Comparison of ENCODE assay signal across 8 mouse cellular contexts in the genomic region with DNA sequence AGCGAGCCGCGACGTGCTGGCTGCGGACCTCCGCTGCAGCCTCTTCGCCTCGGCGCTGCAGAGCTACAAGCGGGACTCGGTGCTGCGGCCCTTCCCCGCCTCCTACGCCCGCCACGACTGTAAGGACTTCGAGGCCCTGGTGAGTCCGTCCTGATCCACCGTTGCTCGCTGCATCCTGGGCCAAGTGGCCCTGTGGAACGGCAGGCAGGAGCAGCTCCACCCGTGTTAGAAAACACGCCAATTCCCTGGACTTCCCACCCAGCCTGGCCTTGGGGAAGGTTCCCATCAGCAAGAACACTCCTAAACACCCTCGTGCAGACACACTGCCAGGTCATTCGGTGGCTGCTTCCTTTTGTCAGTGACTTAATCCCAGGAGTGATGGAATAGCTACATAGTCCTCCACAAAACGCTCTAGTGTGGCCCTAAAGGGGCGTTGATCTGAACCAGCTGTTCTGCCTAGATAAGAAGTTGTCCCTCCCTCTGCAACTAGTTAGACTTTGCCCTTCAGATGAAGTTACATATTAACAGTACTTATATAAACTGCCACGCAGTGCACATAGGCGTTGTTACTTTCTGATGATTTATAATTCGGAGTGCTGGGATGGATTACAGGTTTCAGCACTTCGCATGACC. TPM values are rescaled to one million over a fixed set of nuclear protein-coding genes. Genes with fewer than 3 reads are reported as not detected.
DNase-seq lines count a peak whose midpoint lies in the region; ATAC-seq and TF ChIP-seq lines count a peak whose summit lies in the region.

No protein-coding gene starts in this region.

- peaks cover 4% of the 10 kb centered on the region for H3K36me3 ChIP-seq in E14TG2a.4 (ENCODE audit: insufficient read depth, low read length)
- H3K36me3 ChIP-seq in forebrain, embryonic 10.5 days (replicated peaks) = no peaks in the 10 kb centered on the region
- no peaks in the 10 kb centered on the region for H3K36me3 ChIP-seq in kidney, postnatal 0 days (ENCODE audit: insufficient read depth, low read length)
- no peaks in the 10 kb centered on the region for H3K36me3 ChIP-seq in midbrain, embryonic 14.5 days (ENCODE audit: control insufficient read depth, insufficient read depth, low read length)

- WGBS in forebrain, embryonic 10.5 days = 11% methylated on average over 31 of the region's 31 CpGs
- 5% methylated on average over 31 of the region's 31 CpGs for WGBS in kidney, postnatal 0 days
- 11% methylated on average over 31 of the region's 31 CpGs for WGBS in midbrain, embryonic 14.5 days

- peak; percentile 42 for DNase-seq in 3T3-L1 (ENCODE audit: low read depth, low spot score)
- no peak for DNase-seq in forebrain, embryonic 10.5 days (ENCODE audit: extremely low spot score, low spot score)
- peak; percentile 78 for DNase-seq in kidney, postnatal 0 days (ENCODE audit: low spot score)
- peak; percentile 55 for DNase-seq in midbrain, embryonic 14.5 days
- no peak for DNase-seq in right cerebral cortex, postnatal 4 days
- no peak for DNase-seq in layer of hippocampus, adult 8-10 months (ENCODE audit: low spot score in 2 of 2)
- no peak for DNase-seq in adrenal gland, postnatal 10 days

- peak overlapping the region; percentile 81 for H3K9ac ChIP-seq in kidney, postnatal 0 days (ENCODE audit: low read depth, low read length)
- H3K9ac ChIP-seq in midbrain, embryonic 14.5 days (replicated peaks; ENCODE audit: low read length) = peak overlapping the region; percentile 87

- peak overlapping the region; percentile 87 for H3K4me2 ChIP-seq in kidney, postnatal 0 days (ENCODE audit: low read length)
- H3K4me2 ChIP-seq in midbrain, embryonic 14.5 days (ENCODE audit: low read length) = peak overlapping the region; percentile 92

- peak overlapping the region; percentile 91 for H3K27ac ChIP-seq in forebrain, embryonic 10.5 days
- peak overlapping the region; percentile 95 for H3K27ac ChIP-seq in kidney, postnatal 0 days
- H3K27ac ChIP-seq in midbrain, embryonic 14.5 days (replicated peaks; ENCODE audit: low read depth, low read length) = peak overlapping the region; percentile 88

- no peak for TF ChIP-seq CTCF in E14TG2a.4 (conservative IDR thresholded peaks at IDR 0.05; ENCODE audit: low read length)
- no peak for TF ChIP-seq CTCF in kidney, postnatal 0 days (IDR thresholded peaks at IDR 0.05; ENCODE audit: low read depth)

- H3K4me3 ChIP-seq in E14TG2a.4 (replicated peaks; ENCODE audit: low read length) = peak overlapping the region; percentile 87
- peak overlapping the region; percentile 72 for H3K4me3 ChIP-seq in forebrain, embryonic 10.5 days
- peak overlapping the region; percentile 59 for H3K4me3 ChIP-seq in kidney, postnatal 0 days (replicated peaks; ENCODE audit: low read depth, low read length)
- H3K4me3 ChIP-seq in midbrain, embryonic 14.5 days (replicated peaks; ENCODE audit: low read depth, low read length) = peak overlapping the region; percentile 66

- no peaks in the 10 kb centered on the region for H3K9me3 ChIP-seq in E14TG2a.4 (ENCODE audit: low read length)
- no peaks in the 10 kb centered on the region for H3K9me3 ChIP-seq in forebrain, embryonic 10.5 days
- no peaks in the 10 kb centered on the region for H3K9me3 ChIP-seq in kidney, postnatal 0 days (replicated peaks; ENCODE audit: low read length)
- no peaks in the 10 kb centered on the region for H3K9me3 ChIP-seq in midbrain, embryonic 14.5 days (ENCODE audit: control insufficient read depth, low read length)

- ATAC-seq in kidney, postnatal 0 days (replicated peaks; ENCODE audit: low FRiP score, low read depth) = peak; percentile 44; the same call in 1 of the 2 replicates
- peak; percentile 4 for ATAC-seq in midbrain, embryonic 14.5 days (ENCODE audit: low FRiP score, low TSS enrichment)

- H3K4me1 ChIP-seq in E14TG2a.4 (replicated peaks; ENCODE audit: low read depth, low read length) = peaks cover 31% of the 10 kb centered on the region
- peaks cover 49% of the 10 kb centered on the region for H3K4me1 ChIP-seq in forebrain, embryonic 10.5 days
- peaks cover 16% of the 10 kb centered on the region; the same call in 1 of the 2 replicates for H3K4me1 ChIP-seq in kidney, postnatal 0 days (replicated peaks; ENCODE audit: insufficient read depth, low read length)
- peaks cover 10% of the 10 kb centered on the region; the same call in 1 of the 2 replicates for H3K4me1 ChIP-seq in midbrain, embryonic 14.5 days (ENCODE audit: control insufficient read depth, insufficient read depth, low read length)

- no peaks in the 10 kb centered on the region for H3K27me3 ChIP-seq in E14TG2a.4 (ENCODE audit: insufficient read depth, low read length)
- no peaks in the 10 kb centered on the region for H3K27me3 ChIP-seq in forebrain, embryonic 10.5 days (ENCODE audit: poor library complexity, severe bottlenecking)
- H3K27me3 ChIP-seq in kidney, postnatal 0 days (ENCODE audit: insufficient read depth, low read length) = no peaks in the 10 kb centered on the region
- H3K27me3 ChIP-seq in midbrain, embryonic 14.5 days (ENCODE audit: control insufficient read depth, insufficient read depth, low read length) = no peaks in the 10 kb centered on the region

RNA-seq across cellular contexts. Expression of a gene that starts 20.5 kb away (rescaled TPM):
- 7.0 and 8.5 TPM in 2 replicates for polyA plus RNA-seq in forebrain, embryonic 10.5 days (2016; fragmentation: Nextera tagmentation; extraction: Ambion mirVana)
- polyA plus RNA-seq in kidney, postnatal 0 days (2015; fragmentation: Nextera tagmentation; extraction: Ambion mirVana) = 8.4 and 8.6 TPM in 2 replicates
- polyA plus RNA-seq in midbrain, embryonic 14.5 days (2014; fragmentation: Nextera tagmentation; extraction: Ambion mirVana) = 5.2 and 6.5 TPM in 2 replicates
- 1 to 10 TPM; 4.4 to 6.0 (median 5.6) TPM for total RNA-seq in layer of hippocampus, adult 8-10 months (2022)
- 10 to 100 TPM; 12.9 to 19.6 TPM for total RNA-seq in adrenal gland, postnatal 10 days (2021)

RNA-seq across cellular contexts. Expression of a gene that starts 49.4 kb away (rescaled TPM):
- polyA plus RNA-seq in forebrain, embryonic 10.5 days (2016; fragmentation: Nextera tagmentation; extraction: Ambion mirVana) = 0.14 TPM in 1 of 2 replicates, not detected in the other
- 0.33 and 0.51 TPM in 2 replicates for polyA plus RNA-seq in kidney, postnatal 0 days (2015; fragmentation: Nextera tagmentation; extraction: Ambion mirVana)
- polyA plus RNA-seq in midbrain, embryonic 14.5 days (2014; fragmentation: Nextera tagmentation; extraction: Ambion mirVana) = 0.17 and 0.24 TPM in 2 replicates
- total RNA-seq in layer of hippocampus, adult 8-10 months (2022) = under 1 TPM in 2 of 4 experiments, not detected in 2; 0.10 to 0.16 TPM
- total RNA-seq in adrenal gland, postnatal 10 days (2021) = 10 to 100 TPM in 1 of 2 experiments, 1 to 10 TPM in 1; 8.6 to 10.9 TPM

Comparison
In these comparisons a context has a peak if more than half of its experiments do, and no peak if none do; other contexts are left out.
1. DNase-seq: peak in 3T3-L1 (single experiment), kidney, postnatal 0 days (single experiment) and midbrain, embryonic 14.5 days (single experiment); none in forebrain, embryonic 10.5 days (single experiment), right cerebral cortex, postnatal 4 days (single experiment), layer of hippocampus, adult 8-10 months (0 of 2) and adrenal gland, postnatal 10 days (single experiment).
2. Peak in every context shown above with its lines, with median percentiles within 50 percentile points of each other: H3K4me3 ChIP-seq and H3K27ac ChIP-seq.